Comparison of ENCODE assay signal across 23 mouse cellular contexts in the genomic region with DNA sequence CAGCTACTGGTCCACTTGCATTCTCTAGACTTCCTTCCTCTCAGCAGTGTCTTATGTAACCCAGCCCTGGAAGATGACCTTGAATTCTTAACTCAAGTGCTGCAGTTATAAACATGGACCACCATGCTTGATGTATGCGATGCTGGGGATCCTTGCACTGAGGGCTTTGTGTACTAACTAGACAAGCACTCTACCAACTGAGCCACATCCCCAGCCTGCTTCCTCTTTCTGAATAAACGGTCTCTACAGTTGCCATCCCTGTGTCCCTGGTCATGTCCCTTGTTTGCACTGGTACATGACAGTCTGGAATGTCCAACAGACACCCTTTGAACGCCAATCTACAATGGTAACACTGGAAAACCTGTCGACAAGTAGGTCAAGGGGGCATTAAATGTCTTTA. TPM values are rescaled to one million over a fixed set of nuclear protein-coding genes. Genes with fewer than 3 reads are reported as not detected.
"Had no signal": no experiment of that assay in that cellular context is flagged by ENCODE, and none has a peak within 500 bp of the region (broad histone marks: within the 10 kb centered on the region; RNA-seq: fewer than 3 reads in every experiment).

No protein-coding gene starts in this region.

- H3K9ac ChIP-seq: liver, postnatal 0 days; lung, embryonic 15.5 days; midbrain, embryonic 13.5 days; midbrain, embryonic 15.5 days; neural tube, embryonic 12.5 days; stomach, embryonic 15.5 days had no signal

- H3K36me3 ChIP-seq: lung, embryonic 15.5 days; midbrain, embryonic 13.5 days; midbrain, embryonic 15.5 days; neural tube, embryonic 12.5 days; stomach, embryonic 15.5 days had no signal

- H3K4me3 ChIP-seq: lung, embryonic 15.5 days; megakaryocyte, embryonic 14.5 days; midbrain, embryonic 13.5 days; midbrain, embryonic 15.5 days; neural tube, embryonic 12.5 days; stomach, embryonic 15.5 days had no signal

- H3K27me3 ChIP-seq: lung, embryonic 15.5 days; megakaryocyte, embryonic 14.5 days; midbrain, embryonic 13.5 days; midbrain, embryonic 15.5 days; neural tube, embryonic 12.5 days; stomach, embryonic 15.5 days had no signal

- H3K27ac ChIP-seq: lung, embryonic 15.5 days; macrophage; midbrain, embryonic 13.5 days; midbrain, embryonic 15.5 days; neural tube, embryonic 12.5 days; stomach, embryonic 15.5 days; stomach, postnatal 0 days had no signal

- H3K4me2 ChIP-seq: lung, embryonic 15.5 days; midbrain, embryonic 11.5 days; midbrain, embryonic 13.5 days; midbrain, embryonic 15.5 days; neural tube, embryonic 12.5 days; stomach, embryonic 15.5 days had no signal

- DNase-seq: liver, postnatal 0 days; lung, adult 2 months; lung, postnatal 14 days; lung, postnatal 36 days; right cerebral cortex, postnatal 14 days; thymus, adult 2 months; thymus, postnatal 36 days had no signal

- ATAC-seq: liver, postnatal 0 days; lung, postnatal 0 days; midbrain, embryonic 13.5 days; midbrain, embryonic 15.5 days had no signal

- H3K9me3 ChIP-seq: lung, embryonic 15.5 days; midbrain, embryonic 13.5 days; midbrain, embryonic 15.5 days; neural tube, embryonic 12.5 days; stomach, embryonic 15.5 days had no signal

- H3K4me1 ChIP-seq: lung, embryonic 15.5 days; midbrain, embryonic 13.5 days; midbrain, embryonic 15.5 days; neural tube, embryonic 12.5 days; stomach, embryonic 15.5 days had no signal

RNA-seq across cellular contexts. Expression of a gene that starts 23.5 kb away (rescaled TPM):
- total RNA-seq: megakaryocyte progenitor cell, adult 5-6 weeks; midbrain, postnatal 0 days; monocyte, adult 5-6 weeks; neutrophil, adult 5-6 weeks had no signal
- polyA plus RNA-seq: liver, postnatal 0 days; lung, adult 2 months; lung, embryonic 15.5 days; lung, postnatal 0 days; macrophage; midbrain, embryonic 11.5 days; midbrain, embryonic 13.5 days; midbrain, embryonic 15.5 days; midbrain, postnatal 0 days; neural tube, embryonic 12.5 days; neural tube, embryonic 14.5 days; spleen, adult 2 months; thymus, adult 2 months had no signal
